Mouse (Mus musculus): ENCODE measurements around the gene Zfp784. TPM values are rescaled to one million over a fixed set of nuclear protein-coding genes. Genes with fewer than 3 reads are reported as not detected.
"Not testable (repeated sequence)": the region's sequence is repeated elsewhere in the genome, so short reads cannot be mapped to it uniquely, and the experiment has no call there.

Gene Zfp784
- 0.28 and 0.54 TPM in 2 replicates for total RNA-seq (2014; fragmentation: Nextera tagmentation)
- 0.98 and 1.1 TPM in 2 replicates for total RNA-seq (2017)

GRCm38 (mm10) chr7:5038109-5038732 lies at the start of gene Zfp784:
Gene Zfp784, minus strand, starts transcription at chr7:5038446.
- peak; percentile 95 for ATAC-seq (replicated peaks; ENCODE audit: poor library complexity, severe bottlenecking)

- no peak for ATAC-seq (replicated peaks; ENCODE audit: poor library complexity, severe bottlenecking)
Measured at GRCm38 (mm10) chr7:5087886-5088285, 49.6 kb upstream of the Zfp784 start.

GRCm38 (mm10) chr7:5086921-5087440 lies 48.7 kb upstream of the Zfp784 start:
- ATAC-seq (replicated peaks; ENCODE audit: poor library complexity, severe bottlenecking): no peak

- no peak for ATAC-seq (replicated peaks; ENCODE audit: poor library complexity, severe bottlenecking)
Measured at GRCm38 (mm10) chr7:5085512-5085911, 47.3 kb upstream of the Zfp784 start.

GRCm38 (mm10) chr7:5083325-5084105 lies 45.3 kb upstream of the Zfp784 start:
- peak; percentile 63 for ATAC-seq (replicated peaks; ENCODE audit: poor library complexity, severe bottlenecking)

- ATAC-seq (replicated peaks; ENCODE audit: poor library complexity, severe bottlenecking): no peak
Measured at GRCm38 (mm10) chr7:5081939-5082338, 43.7 kb upstream of the Zfp784 start.

GRCm38 (mm10) chr7:5081241-5081640 lies 43.0 kb upstream of the Zfp784 start:
- no peak for ATAC-seq (replicated peaks; ENCODE audit: poor library complexity, severe bottlenecking)

- no peak for ATAC-seq (replicated peaks; ENCODE audit: poor library complexity, severe bottlenecking)
Measured at GRCm38 (mm10) chr7:5080815-5081214, 42.6 kb upstream of the Zfp784 start.

GRCm38 (mm10) chr7:5080010-5080751 lies 41.9 kb upstream of the Zfp784 start, which contains the start of gene Epn1:
Gene Epn1, plus strand, starts transcription at chr7:5080235.
- ATAC-seq (replicated peaks; ENCODE audit: poor library complexity, severe bottlenecking): peak; percentile 92

- not testable (repeated sequence) for ATAC-seq (replicated peaks; ENCODE audit: poor library complexity, severe bottlenecking)
Measured at GRCm38 (mm10) chr7:5079365-5080009, 41.2 kb upstream of the Zfp784 start.

- ATAC-seq (replicated peaks; ENCODE audit: poor library complexity, severe bottlenecking): no peak
Measured at GRCm38 (mm10) chr7:5076931-5077330, 38.7 kb upstream of the Zfp784 start.

- no peak for ATAC-seq (replicated peaks; ENCODE audit: poor library complexity, severe bottlenecking)
Measured at GRCm38 (mm10) chr7:5074984-5075383, 36.7 kb upstream of the Zfp784 start.

GRCm38 (mm10) chr7:5073586-5073985 lies 35.3 kb upstream of the Zfp784 start:
- no peak for ATAC-seq (replicated peaks; ENCODE audit: poor library complexity, severe bottlenecking)

GRCm38 (mm10) chr7:5064886-5065285 lies 26.6 kb upstream of the Zfp784 start:
- ATAC-seq (replicated peaks; ENCODE audit: poor library complexity, severe bottlenecking): no peak

- peak; percentile 15; the same call in 1 of the 2 replicates for ATAC-seq (replicated peaks; ENCODE audit: poor library complexity, severe bottlenecking)
Measured at GRCm38 (mm10) chr7:5062360-5063001, 24.2 kb upstream of the Zfp784 start.

GRCm38 (mm10) chr7:5061774-5062359 lies 23.6 kb upstream of the Zfp784 start, which contains the start of gene U2af2:
Gene U2af2, plus strand, starts transcription at chr7:5062143.
- ATAC-seq (replicated peaks; ENCODE audit: poor library complexity, severe bottlenecking): peak; percentile 38

- ATAC-seq (replicated peaks; ENCODE audit: poor library complexity, severe bottlenecking): peak; percentile 59
Measured at GRCm38 (mm10) chr7:5060944-5061773, 22.9 kb upstream of the Zfp784 start.

GRCm38 (mm10) chr7:5060239-5060731 lies 22.0 kb upstream of the Zfp784 start:
- peak; percentile 28 for ATAC-seq (replicated peaks; ENCODE audit: poor library complexity, severe bottlenecking)
